Mouse (Mus musculus) neural tube, embryonic 12.5 days (tissue): Measurements from ENCODE around the gene Farsb. TPM values are rescaled to one million over a fixed set of nuclear protein-coding genes. Genes with fewer than 3 reads are reported as not detected.
"Not testable (repeated sequence)": the region's sequence is repeated elsewhere in the genome, so short reads cannot be mapped to it uniquely, and the experiment has no call there.

Experiments used
- ATAC-seq: fragments of 200-750 bp; cut with Nextera tagmentation; 2 replicates; pipeline ENCODE4 v1.8.0; 2017; ENCODE audit warnings: low read depth, mild to moderate bottlenecking, moderate TSS enrichment, moderate library complexity; ENCODE audit not compliant: low FRiP score
- H3K27ac ChIP-seq: fragments of 300-500 bp; sonication (generic); 2 replicates; pipeline ENCODE4 v1.5.1; 2016
- H3K27me3 ChIP-seq: fragments of 300-500 bp; sonication (generic); replicated peaks from 2 replicates; pipeline ENCODE4 v1.6.1; 2016; ENCODE audit warnings: mild to moderate bottlenecking
- H3K36me3 ChIP-seq: fragments of 300-500 bp; sonication (generic); 2 replicates; pipeline ENCODE4 v1.6.1; 2016; ENCODE audit warnings: mild to moderate bottlenecking
- H3K4me1 ChIP-seq: fragments of 300-500 bp; sonication (generic); 2 replicates; pipeline ENCODE4 v1.6.1; 2016
- H3K4me2 ChIP-seq: fragments of 300-500 bp; sonication (generic); replicated peaks from 2 replicates; pipeline ENCODE4 v1.6.1; 2016; ENCODE audit warnings: mild to moderate bottlenecking
- H3K4me3 ChIP-seq: fragments of 300-500 bp; sonication (generic); 2 replicates; pipeline ENCODE4 v1.5.1; 2016
- H3K9ac ChIP-seq: fragments of 300-500 bp; sonication (generic); 2 replicates; pipeline ENCODE4 v1.6.1; 2016; ENCODE audit warnings: mild to moderate bottlenecking
- H3K9me3 ChIP-seq: fragments of 300-500 bp; sonication (generic); 2 replicates; pipeline ENCODE4 v1.6.1; 2016; ENCODE audit warnings: mild to moderate bottlenecking
- WGBS: fragments of 180-500 bp; shearing (Covaris S2); methylation state at CpG from one replicate; pipeline ENCODE4 v1.1.7; 2016; 5-methylcytosine and 5-hydroxymethylcytosine counted together
- polyA plus RNA-seq: library from polyadenylated mRNA; unstranded; fragments of >200 nt; fragmentation: Nextera tagmentation; extraction: Ambion mirVana; gene quantifications from 2 replicates; pipeline ENCODE4 v1.2.1, GENCODE M21; 2016

Farsb gene
- polyA plus RNA-seq, 1 experiment from 2014 or later = 124 TPM

- H3K27me3 ChIP-seq = no peaks in the 10 kb centered on the region; the same call in 1 of the 2 replicates
- no peak overlapping the region for H3K4me3 ChIP-seq
- no peak for ATAC-seq
- H3K9ac ChIP-seq = no peak overlapping the region
- no peak overlapping the region for H3K27ac ChIP-seq
- H3K4me2 ChIP-seq = no peak overlapping the region
- 80% methylated on average over 8 of the region's 8 CpGs for WGBS
- H3K9me3 ChIP-seq = no peaks in the 10 kb centered on the region
- H3K36me3 ChIP-seq = no peaks in the 10 kb centered on the region
- no peaks in the 10 kb centered on the region for H3K4me1 ChIP-seq
These were observed 24.1 kb upstream of the Farsb start for GRCm38 (mm10) chr1:78512756-78513155.

GRCm38 (mm10) chr1:78511621-78512160, 23.0 kb upstream of the Farsb start, which contains the start of gene BC035947:
Gene BC035947 (minus strand): TSS chr1:78512158.
- Histone ChIP-seq H3K36me3 (no peaks in the 10 kb centered on the region), H3K27ac (no peak within 1 kb of the TSS), H3K4me3 (peak within 1 kb of the TSS; percentile 25), H3K27me3 (no peaks in the 10 kb centered on the region; the same call in 1 of the 2 replicates), H3K4me1 (no peaks in the 10 kb centered on the region), H3K4me2 (peak within 1 kb of the TSS; percentile 64), H3K9me3 (no peaks in the 10 kb centered on the region), H3K9ac (peak within 1 kb of the TSS; percentile 53; the same call in 1 of the 2 replicates)
- WGBS = 5% methylated on average over 25 of the region's 25 CpGs
- peak; percentile 53 for ATAC-seq

- Histone ChIP-seq H3K9ac (peak within 1 kb of the TSS; percentile 53; the same call in 1 of the 2 replicates), H3K27me3 (no peaks in the 10 kb centered on the region; the same call in 1 of the 2 replicates), H3K36me3 (no peaks in the 10 kb centered on the region), H3K4me1 (no peaks in the 10 kb centered on the region), H3K9me3 (no peaks in the 10 kb centered on the region), H3K4me2 (peak within 1 kb of the TSS; percentile 64), H3K4me3 (peak within 1 kb of the TSS; percentile 25), H3K27ac (no peak within 1 kb of the TSS)
- 78% methylated on average over 5 of the region's 5 CpGs for WGBS
- ATAC-seq = no peak
These were observed 22.2 kb upstream of the Farsb start, which contains the start of gene Mogat1 for GRCm38 (mm10) chr1:78510862-78511261. Gene Mogat1 (plus strand): TSS chr1:78510991.

GRCm38 (mm10) chr1:78507137-78507536, 18.4 kb upstream of the Farsb start:
- 48% methylated on average over 1 of the region's 1 CpGs for WGBS
- Histone ChIP-seq H3K9me3 (no peaks in the 10 kb centered on the region), H3K36me3 (no peaks in the 10 kb centered on the region), H3K9ac (no peak overlapping the region), H3K4me1 (no peaks in the 10 kb centered on the region), H3K4me3 (no peak overlapping the region), H3K27ac (no peak overlapping the region), H3K27me3 (no peaks in the 10 kb centered on the region; the same call in 1 of the 2 replicates), H3K4me2 (no peak overlapping the region)
- no peak for ATAC-seq

DNA sequence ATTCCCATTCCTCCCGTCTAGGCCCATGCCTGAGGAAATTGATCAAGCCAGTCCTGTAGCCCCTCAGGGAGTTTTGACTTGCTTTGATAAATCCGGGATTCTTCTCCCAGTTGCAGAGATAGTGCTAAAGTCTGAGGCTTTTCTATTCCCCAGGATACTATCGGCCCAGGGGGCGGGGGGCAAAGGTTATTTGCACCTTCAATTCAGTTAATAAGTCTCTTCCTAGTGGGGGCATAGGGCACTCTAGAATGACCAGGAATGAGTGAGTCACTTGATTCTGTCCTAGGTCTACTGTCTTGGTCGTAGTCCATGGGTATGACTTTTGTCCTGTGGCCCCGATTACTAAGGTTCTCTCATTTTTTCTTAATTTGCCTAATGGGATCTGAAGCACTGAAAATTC, 13.8 kb upstream of the Farsb start:
- Histone ChIP-seq H3K4me3 (no peak overlapping the region), H3K4me1 (no peaks in the 10 kb centered on the region), H3K27me3 (no peaks in the 10 kb centered on the region), H3K27ac (no peak overlapping the region), H3K9ac (no peak overlapping the region), H3K36me3 (no peaks in the 10 kb centered on the region), H3K9me3 (no peaks in the 10 kb centered on the region), H3K4me2 (no peak overlapping the region)
- 90% methylated on average over 6 of the region's 6 CpGs for WGBS
- no peak for ATAC-seq

GRCm38 (mm10) chr1:78501856-78502255, 13.2 kb upstream of the Farsb start:
- H3K9ac ChIP-seq, H3K9me3 ChIP-seq, H3K4me2 ChIP-seq, H3K27me3 ChIP-seq, H3K4me1 ChIP-seq, H3K36me3 ChIP-seq, H3K4me3 ChIP-seq, H3K27ac ChIP-seq, ATAC-seq: not testable (repeated sequence)
- 91% methylated on average over 12 of the region's 12 CpGs for WGBS

- no peaks in the 10 kb centered on the region for H3K27me3 ChIP-seq
- H3K9ac ChIP-seq = no peak overlapping the region
- H3K9me3 ChIP-seq = no peaks in the 10 kb centered on the region
- no peaks in the 10 kb centered on the region for H3K36me3 ChIP-seq
- H3K4me1 ChIP-seq = no peaks in the 10 kb centered on the region
- no peak overlapping the region for H3K27ac ChIP-seq
- no peak overlapping the region for H3K4me2 ChIP-seq
- WGBS = 96% methylated on average over 16 of the region's 16 CpGs
- ATAC-seq = no peak
- no peak overlapping the region for H3K4me3 ChIP-seq
These were observed 12.3 kb upstream of the Farsb start for GRCm38 (mm10) chr1:78501036-78501435.

GRCm38 (mm10) chr1:78490143-78490542, 1.4 kb upstream of the Farsb start:
- Histone ChIP-seq H3K9me3 (no peaks in the 10 kb centered on the region), H3K4me1 (peaks cover 9% of the 10 kb centered on the region), H3K27me3 (no peaks in the 10 kb centered on the region), H3K4me3 (no peak overlapping the region), H3K27ac (no peak overlapping the region), H3K4me2 (0 out of 2 replicates have a peak overlapping the region, but pooled peaks have one; percentile 86), H3K36me3 (no peaks in the 10 kb centered on the region), H3K9ac (no peak overlapping the region)
- WGBS = 89% methylated on average over 1 of the region's 1 CpGs
- no peak for ATAC-seq

GRCm38 (mm10) chr1:78488427-78488751, 308 bp downstream of the Farsb start:
- Histone ChIP-seq H3K9me3 (no peaks in the 10 kb centered on the region), H3K27me3 (no peaks in the 10 kb centered on the region), H3K4me1 (peaks cover 9% of the 10 kb centered on the region), H3K4me2 (peak overlapping the region; percentile 86), H3K9ac (peak overlapping the region; percentile 80), H3K36me3 (no peaks in the 10 kb centered on the region), H3K27ac (no peak overlapping the region), H3K4me3 (peak overlapping the region; percentile 89)
- WGBS = under 1% methylated on average over 28 of the region's 28 CpGs
- no peak; the same call in 1 of the 2 replicates for ATAC-seq

- peaks cover 11% of the 10 kb centered on the region for H3K36me3 ChIP-seq
- no peak for ATAC-seq
- H3K27ac ChIP-seq = no peak overlapping the region
- 61% methylated on average over 2 of the region's 2 CpGs for WGBS
- H3K4me2 ChIP-seq = no peak overlapping the region
- H3K4me1 ChIP-seq = peaks cover 9% of the 10 kb centered on the region
- no peaks in the 10 kb centered on the region for H3K9me3 ChIP-seq
- H3K4me3 ChIP-seq = no peak overlapping the region
- no peak overlapping the region for H3K9ac ChIP-seq
- no peaks in the 10 kb centered on the region for H3K27me3 ChIP-seq
These were observed 4.3 kb downstream of the Farsb start for GRCm38 (mm10) chr1:78484361-78484760.

GRCm38 (mm10) chr1:78483430-78483829, 5.3 kb downstream of the Farsb start:
- Histone ChIP-seq H3K4me2 (no peak overlapping the region), H3K4me3 (no peak overlapping the region), H3K27ac (no peak overlapping the region), H3K9me3 (no peaks in the 10 kb centered on the region), H3K4me1 (peaks cover 9% of the 10 kb centered on the region), H3K9ac (no peak overlapping the region), H3K36me3 (peaks cover 16% of the 10 kb centered on the region), H3K27me3 (no peaks in the 10 kb centered on the region)
- ATAC-seq = no peak
- WGBS = 88% methylated on average over 3 of the region's 3 CpGs

DNA sequence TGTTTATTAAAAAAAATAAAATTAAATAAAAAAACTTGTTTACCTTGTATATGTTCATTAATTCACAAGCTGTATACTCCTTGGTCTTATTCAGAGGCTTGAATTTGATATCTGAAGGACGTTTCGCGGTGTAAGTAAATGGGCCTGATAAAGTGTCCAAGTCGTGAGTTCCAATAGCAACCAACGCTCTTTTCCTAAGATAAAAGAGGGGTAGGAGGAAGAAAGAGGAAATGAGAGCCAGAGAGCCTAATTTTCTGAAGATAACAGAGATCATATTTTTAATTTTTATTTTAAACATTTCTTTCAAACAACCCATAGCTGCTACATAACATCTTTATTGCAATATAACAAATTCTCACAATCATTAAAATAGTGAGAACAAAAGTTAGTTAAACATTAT, 16.3 kb downstream of the Farsb start:
- ATAC-seq = no peak
- Histone ChIP-seq H3K9me3 (no peaks in the 10 kb centered on the region), H3K4me1 (no peaks in the 10 kb centered on the region), H3K36me3 (peaks cover 41% of the 10 kb centered on the region), H3K9ac (no peak overlapping the region), H3K4me2 (no peak overlapping the region), H3K27me3 (no peaks in the 10 kb centered on the region), H3K27ac (no peak overlapping the region), H3K4me3 (no peak overlapping the region)
- WGBS = 95% methylated on average over 5 of the region's 5 CpGs

- no peak overlapping the region for H3K4me3 ChIP-seq
- WGBS = 34% methylated on average over 7 of the region's 7 CpGs
- H3K4me1 ChIP-seq = no peaks in the 10 kb centered on the region
- no peaks in the 10 kb centered on the region for H3K9me3 ChIP-seq
- H3K4me2 ChIP-seq = no peak overlapping the region
- ATAC-seq = 0 out of 2 replicates have a peak, but pooled peaks have one; percentile 9
- no peak overlapping the region for H3K9ac ChIP-seq
- H3K27me3 ChIP-seq = no peaks in the 10 kb centered on the region
- H3K27ac ChIP-seq = no peak overlapping the region
- peaks cover 43% of the 10 kb centered on the region for H3K36me3 ChIP-seq
These were observed 34.0 kb downstream of the Farsb start for GRCm38 (mm10) chr1:78454659-78455058.
